Mouse (Mus musculus) midbrain, postnatal 0 days (tissue): ENCODE data around the gene Gm20388. TPM values are rescaled to one million over a fixed set of nuclear protein-coding genes. Genes with fewer than 3 reads are reported as not detected.

Source experiments
- ATAC-seq: fragments of 200-750 bp; cut with Nextera tagmentation; 2 replicates; pipeline ENCODE4 v1.8.0; 2017; ENCODE audit warnings: moderate number of reproducible peaks, mild to moderate bottlenecking, moderate TSS enrichment, moderate library complexity; ENCODE audit not compliant: low FRiP score
- DNase-seq: peaks from one replicate; pipeline ENCODE4 v3.0.0-alpha.2; 2015; ENCODE audit warnings: low spot score
- H3K27ac ChIP-seq: fragments of 300-500 bp; sonication (generic); 2 replicates; pipeline ENCODE4 v1.5.1; 2014; ENCODE audit warnings: low read depth, mild to moderate bottlenecking, low read length, mixed read lengths
- H3K27me3 ChIP-seq: fragments of 300-500 bp; sonication (generic); 2 replicates; pipeline ENCODE4 v1.6.1; 2014; ENCODE audit warnings: low read length, control low read depth, mixed read lengths; ENCODE audit not compliant: insufficient read depth
- H3K36me3 ChIP-seq: fragments of 300-500 bp; sonication (generic); 2 replicates; pipeline ENCODE4 v1.6.1; 2014; ENCODE audit warnings: low read length, control low read depth, mixed read lengths; ENCODE audit not compliant: insufficient read depth
- H3K4me1 ChIP-seq: fragments of 300-500 bp; sonication (generic); 2 replicates; pipeline ENCODE4 v1.6.1; 2014; ENCODE audit warnings: mild to moderate bottlenecking, control low read depth, antibody characterized with exemption, low read length, mixed read lengths; ENCODE audit not compliant: insufficient read depth
- H3K4me2 ChIP-seq: fragments of 300-500 bp; sonication (generic); 2 replicates; pipeline ENCODE4 v1.6.1; 2014; ENCODE audit warnings: low read depth, mild to moderate bottlenecking, low read length, mixed read lengths; ENCODE audit not compliant: poor library complexity, severe bottlenecking
- H3K4me3 ChIP-seq: fragments of 300-500 bp; sonication (generic); 2 replicates; pipeline ENCODE4 v1.5.1; 2014; ENCODE audit warnings: low read depth, mild to moderate bottlenecking, low read length, moderate library complexity
- H3K9ac ChIP-seq: fragments of 300-500 bp; sonication (generic); replicated peaks from 2 replicates; pipeline ENCODE4 v1.6.1; 2014; ENCODE audit warnings: mild to moderate bottlenecking, low read length, moderate library complexity, mixed read lengths; ENCODE audit not compliant: poor library complexity, severe bottlenecking
- H3K9me3 ChIP-seq: fragments of 300-500 bp; sonication (generic); 2 replicates; pipeline ENCODE4 v1.6.1; 2016; ENCODE audit warnings: low read length, control low read depth
- CTCF ChIP-seq: IDR thresholded peaks from 2 replicates; pipeline ENCODE4 v1.5.1; 2016; ENCODE audit warnings: antibody characterized with exemption, mild to moderate bottlenecking
- WGBS: fragments of 180-500 bp; shearing (Covaris S2); extraction: QIAGEN DNeasy Blood & Tissue Kit; methylation state at CpG from one replicate; pipeline ENCODE4 v1.1.7; 2014; 5-methylcytosine and 5-hydroxymethylcytosine counted together
- polyA plus RNA-seq: library from polyadenylated mRNA; unstranded; fragments of >200 nt; fragmentation: Nextera tagmentation; extraction: Ambion mirVana; gene quantifications from 2 replicates; pipeline ENCODE4 v1.2.1, GENCODE M21; 2015
- total RNA-seq: library from RNA; depleted of rRNA; stranded (reverse); fragments of >200 nt; gene quantifications from 2 replicates; pipeline ENCODE4 v1.2.3, GENCODE M21; 2014

Gene Gm20388
- total and polyA plus RNA-seq, 2 experiments from 2014 or later: 74.2 TPM; not detected in 1

GRCm38 (mm10) chr8:122192771-122193170 lies 2282.1 kb downstream of the Gm20388 start:
- H3K9me3 ChIP-seq: no peaks in the 10 kb centered on the region
- ATAC-seq (no peak), DNase-seq (no peak)
- no peaks in the 10 kb centered on the region for H3K36me3 ChIP-seq
- TF ChIP-seq CTCF: no peak
- 82% methylated on average over 5 of the region's 5 CpGs for WGBS
- no peak overlapping the region for H3K9ac ChIP-seq
- H3K4me1 ChIP-seq: peaks cover 8% of the 10 kb centered on the region; the same call in 1 of the 2 replicates
- H3K27me3 ChIP-seq: no peaks in the 10 kb centered on the region
- no peak overlapping the region for H3K4me3 ChIP-seq
- H3K27ac ChIP-seq: no peak overlapping the region
- H3K4me2 ChIP-seq: no peak overlapping the region

- Histone ChIP-seq H3K4me3 (no peak overlapping the region), H3K9ac (no peak overlapping the region), H3K27me3 (no peaks in the 10 kb centered on the region), H3K36me3 (no peaks in the 10 kb centered on the region), H3K4me2 (no peak overlapping the region), H3K27ac (no peak overlapping the region), H3K9me3 (no peaks in the 10 kb centered on the region), H3K4me1 (peaks cover 8% of the 10 kb centered on the region; the same call in 1 of the 2 replicates)
- WGBS: 75% methylated on average over 11 of the region's 11 CpGs
- no peak for ATAC-seq
- DNase-seq: no peak
- TF ChIP-seq CTCF: no peak
Measured at GRCm38 (mm10) chr8:122193521-122193920, 2282.9 kb downstream of the Gm20388 start.

GRCm38 (mm10) chr8:122194396-122194795 lies 2283.8 kb downstream of the Gm20388 start:
- no peak for TF ChIP-seq CTCF
- no peaks in the 10 kb centered on the region for H3K27me3 ChIP-seq
- H3K4me3 ChIP-seq: no peak overlapping the region
- H3K27ac ChIP-seq: no peak overlapping the region
- H3K4me1 ChIP-seq: peaks cover 8% of the 10 kb centered on the region; the same call in 1 of the 2 replicates
- H3K36me3 ChIP-seq: no peaks in the 10 kb centered on the region
- WGBS: 64% methylated on average over 8 of the region's 8 CpGs
- H3K9ac ChIP-seq: no peak overlapping the region
- peak; percentile 34 for DNase-seq
- ATAC-seq: no peak
- no peaks in the 10 kb centered on the region for H3K9me3 ChIP-seq
- H3K4me2 ChIP-seq: no peak overlapping the region

GRCm38 (mm10) chr8:122197342-122197741 lies 2286.7 kb downstream of the Gm20388 start:
- no peak for TF ChIP-seq CTCF
- Histone ChIP-seq H3K27ac (no peak overlapping the region), H3K4me3 (no peak overlapping the region), H3K36me3 (no peaks in the 10 kb centered on the region), H3K27me3 (no peaks in the 10 kb centered on the region), H3K4me2 (no peak overlapping the region), H3K4me1 (peaks cover 3% of the 10 kb centered on the region; the same call in 1 of the 2 replicates), H3K9ac (no peak overlapping the region), H3K9me3 (no peaks in the 10 kb centered on the region)
- ATAC-seq (no peak), DNase-seq (no peak)
- WGBS: 69% methylated on average over 5 of the region's 5 CpGs

GRCm38 (mm10) chr8:122198378-122199025 lies 2287.9 kb downstream of the Gm20388 start:
- no peak for DNase-seq
- TF ChIP-seq CTCF: no peak
- WGBS: 79% methylated on average over 12 of the region's 12 CpGs

GRCm38 (mm10) chr8:122199191-122199590 lies 2288.6 kb downstream of the Gm20388 start:
- ATAC-seq: no peak
- peaks cover 3% of the 10 kb centered on the region; the same call in 1 of the 2 replicates for H3K4me1 ChIP-seq
- H3K9ac ChIP-seq: no peak overlapping the region
- no peaks in the 10 kb centered on the region for H3K27me3 ChIP-seq
- TF ChIP-seq CTCF: no peak
- no peak for DNase-seq
- 85% methylated on average over 9 of the region's 9 CpGs for WGBS
- no peak overlapping the region for H3K27ac ChIP-seq
- H3K4me2 ChIP-seq: no peak overlapping the region
- H3K4me3 ChIP-seq: no peak overlapping the region
- no peaks in the 10 kb centered on the region for H3K9me3 ChIP-seq
- no peaks in the 10 kb centered on the region for H3K36me3 ChIP-seq

More at GRCm38 (mm10) chr8:122198378-122199025, 2287.9 kb downstream of the Gm20388 start:
- no peak overlapping the region for H3K4me2 ChIP-seq
- H3K36me3 ChIP-seq: no peaks in the 10 kb centered on the region
- ATAC-seq: no peak
- H3K27me3 ChIP-seq: no peaks in the 10 kb centered on the region
- no peak overlapping the region for H3K9ac ChIP-seq
- no peak overlapping the region for H3K4me3 ChIP-seq
- no peaks in the 10 kb centered on the region for H3K9me3 ChIP-seq
- H3K27ac ChIP-seq: no peak overlapping the region
- H3K4me1 ChIP-seq: peaks cover 3% of the 10 kb centered on the region; the same call in 1 of the 2 replicates
